Mouse (Mus musculus) right cerebral cortex, postnatal 36 days (tissue): ENCODE measurements around the gene D5Ertd579e.

Experiments
- DNase-seq, 2 experiments: peaks; one replicate each; pipeline ENCODE4 v3.0.0; 2022; ENCODE audit warnings: low spot score in 2 of 2, mixed read lengths in 1 of 2

The D5Ertd579e gene

DNA sequence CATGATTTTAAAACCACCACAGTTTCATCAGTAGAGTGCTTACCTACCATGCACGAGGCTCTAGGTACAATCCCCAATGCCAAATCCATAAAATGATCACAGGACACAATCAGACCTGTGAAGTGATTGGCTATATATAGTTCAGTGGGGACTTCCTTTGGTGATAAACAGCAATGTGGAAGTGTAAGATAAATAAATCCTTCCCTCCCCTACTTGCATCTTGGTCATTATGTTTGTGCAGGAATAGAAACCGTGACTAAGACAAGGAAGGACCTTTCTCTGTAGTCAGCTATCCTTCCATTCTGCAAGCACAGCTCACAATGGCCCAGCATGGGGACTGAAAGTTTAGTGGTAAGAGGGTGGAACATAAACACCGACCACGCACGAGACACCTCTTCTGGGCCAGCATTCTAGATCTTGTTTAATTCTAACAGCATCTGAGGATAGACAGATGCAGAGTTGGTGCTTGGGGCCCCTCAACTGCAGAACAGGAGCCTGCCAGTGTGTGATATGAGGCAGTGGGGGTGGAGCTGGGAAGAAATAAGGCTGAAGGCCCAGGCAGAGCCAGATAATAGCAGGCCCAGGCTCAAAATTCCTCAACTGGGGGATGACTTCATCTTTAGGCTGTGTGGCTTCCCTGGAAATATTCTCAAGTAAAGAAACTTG, 25.0 kb upstream of the D5Ertd579e start:
- no peak for DNase-seq

DNA sequence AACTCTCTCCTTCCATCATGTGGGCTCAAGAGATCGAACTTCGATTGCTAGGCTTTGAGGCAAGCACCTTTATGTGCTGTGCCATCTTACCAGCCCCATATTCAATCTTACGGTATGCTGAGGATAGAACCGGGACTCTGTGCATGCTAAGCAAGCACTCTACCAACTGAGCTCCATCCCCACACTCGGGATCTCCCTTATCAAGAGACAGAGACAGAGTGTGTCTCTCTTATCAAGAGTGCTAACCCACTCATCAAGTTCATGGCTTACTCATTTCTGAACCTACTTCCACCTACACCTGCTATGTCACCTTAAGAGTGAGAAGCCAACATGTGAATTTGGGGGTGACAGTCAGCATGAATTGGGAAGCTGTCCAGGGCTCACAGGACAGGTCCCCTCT, 24.4 kb upstream of the D5Ertd579e start:
- no peak for DNase-seq

DNA sequence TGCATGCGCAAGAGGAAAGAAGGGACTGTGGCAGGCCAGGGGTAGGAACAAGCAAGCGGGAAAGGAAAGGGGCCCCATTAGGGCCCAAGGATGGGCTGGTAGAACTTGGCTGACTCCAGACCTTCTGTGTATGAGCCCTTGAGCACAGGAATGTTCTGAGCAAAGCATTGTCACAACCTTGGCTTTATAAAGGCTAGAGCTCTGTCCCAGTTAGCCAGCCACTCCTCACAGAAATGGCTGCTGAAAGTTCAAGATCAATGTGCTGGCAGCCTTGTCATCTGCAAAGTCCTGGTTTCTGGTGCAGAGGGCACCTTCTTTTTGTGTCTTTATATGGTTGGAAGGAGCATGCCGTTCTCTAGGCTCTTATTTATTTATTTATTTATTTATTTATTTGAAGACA, 23.8 kb upstream of the D5Ertd579e start:
- no peak for DNase-seq

DNA sequence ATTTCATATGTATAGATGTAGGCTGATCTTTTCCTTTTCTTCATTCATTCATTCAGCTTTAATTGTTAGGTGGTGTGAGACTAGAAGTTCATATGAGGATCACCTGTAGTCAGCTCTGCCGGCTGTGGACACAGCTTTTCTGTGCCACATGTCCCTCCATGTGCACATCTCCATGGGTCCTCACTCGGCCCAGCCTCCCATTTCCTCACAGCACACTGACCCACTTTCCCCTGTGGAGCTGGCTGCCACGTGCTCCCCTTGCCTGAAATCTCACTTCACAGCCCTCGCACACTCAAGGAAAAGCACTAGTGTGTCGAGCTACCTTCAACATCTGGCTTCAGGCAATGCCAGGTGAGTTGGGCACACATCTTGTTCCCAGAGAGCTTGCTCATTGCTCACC, 23.3 kb upstream of the D5Ertd579e start:
- no peak for DNase-seq

DNA sequence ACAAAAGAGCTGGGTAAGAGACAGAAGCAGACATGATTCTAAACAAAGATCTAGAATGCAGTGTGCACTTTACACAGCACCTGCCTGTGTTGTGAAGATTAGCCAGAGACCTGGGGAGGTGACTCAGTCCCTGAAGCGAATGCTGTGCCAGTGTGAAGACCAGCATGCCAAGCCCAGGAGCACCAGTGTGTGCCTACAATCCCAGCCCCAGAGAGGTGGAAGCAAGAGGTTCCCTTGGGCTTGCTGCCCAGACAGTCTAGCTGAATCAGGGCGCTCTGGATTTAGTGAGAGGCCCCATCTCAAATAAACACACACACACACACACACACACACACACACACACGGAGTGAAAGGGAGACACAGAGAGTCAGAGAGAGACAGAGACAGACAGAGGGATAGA, 22.1 kb upstream of the D5Ertd579e start:
- no peak for DNase-seq

DNA sequence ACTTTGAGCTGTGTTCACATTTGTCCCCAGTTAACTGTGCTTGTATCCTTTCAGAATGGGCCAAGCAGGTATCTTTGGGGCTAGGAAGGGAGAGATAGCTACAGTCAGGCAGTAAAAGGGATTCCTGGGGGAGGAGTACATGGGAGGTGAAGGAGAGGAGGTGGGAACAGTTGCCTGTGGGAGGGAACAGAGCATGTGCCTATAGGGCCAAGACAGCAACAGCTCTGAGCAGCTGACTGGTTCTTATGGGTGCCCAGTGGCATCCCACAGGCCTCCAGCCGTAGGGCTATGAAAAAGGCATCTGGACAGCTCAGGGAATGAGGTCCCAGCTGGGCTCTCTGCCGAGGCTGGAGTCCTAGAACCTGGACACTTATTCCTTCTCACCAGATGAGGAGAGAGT, 21.0 kb upstream of the D5Ertd579e start:
- no peak for DNase-seq

DNA sequence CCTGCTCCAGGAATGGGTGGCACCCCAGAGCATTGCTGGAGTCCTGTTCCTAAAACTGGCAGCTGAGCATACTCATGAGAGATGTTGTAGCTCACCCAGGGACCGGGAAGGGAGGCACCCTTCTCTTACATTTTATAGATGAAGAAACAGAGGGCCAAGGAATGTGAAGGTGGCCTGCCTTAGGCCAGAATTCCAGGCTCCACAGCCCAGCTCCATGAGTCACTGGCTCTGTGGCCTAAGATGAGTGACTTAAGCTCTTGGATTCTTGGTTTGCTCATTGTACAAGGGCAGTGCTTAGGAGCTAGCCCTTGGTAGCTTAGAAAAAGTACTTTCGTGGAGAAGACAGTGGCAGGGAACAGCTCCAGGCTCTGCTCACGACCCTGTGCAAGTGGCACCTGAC, 19.0 kb upstream of the D5Ertd579e start:
- DNase-seq = no peak

DNA sequence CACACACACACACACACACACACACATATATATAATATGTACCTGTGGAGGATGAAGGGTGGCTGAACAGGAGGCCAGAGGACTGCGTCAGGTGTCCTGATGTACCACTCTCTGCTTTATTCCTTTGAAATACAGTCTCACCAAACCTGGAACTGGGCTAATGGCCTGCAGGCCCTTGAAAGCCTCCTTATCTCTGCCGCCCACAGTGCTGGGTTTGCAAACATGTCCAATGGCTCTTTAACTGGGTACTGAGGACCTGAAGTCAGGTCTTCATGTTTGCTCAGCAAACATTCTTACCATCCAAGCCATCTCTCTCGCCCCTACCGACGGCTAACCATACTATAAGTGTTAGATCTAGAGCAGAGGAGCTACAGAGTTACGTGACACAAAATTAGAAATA, 17.9 kb upstream of the D5Ertd579e start:
- DNase-seq = no peak

DNA sequence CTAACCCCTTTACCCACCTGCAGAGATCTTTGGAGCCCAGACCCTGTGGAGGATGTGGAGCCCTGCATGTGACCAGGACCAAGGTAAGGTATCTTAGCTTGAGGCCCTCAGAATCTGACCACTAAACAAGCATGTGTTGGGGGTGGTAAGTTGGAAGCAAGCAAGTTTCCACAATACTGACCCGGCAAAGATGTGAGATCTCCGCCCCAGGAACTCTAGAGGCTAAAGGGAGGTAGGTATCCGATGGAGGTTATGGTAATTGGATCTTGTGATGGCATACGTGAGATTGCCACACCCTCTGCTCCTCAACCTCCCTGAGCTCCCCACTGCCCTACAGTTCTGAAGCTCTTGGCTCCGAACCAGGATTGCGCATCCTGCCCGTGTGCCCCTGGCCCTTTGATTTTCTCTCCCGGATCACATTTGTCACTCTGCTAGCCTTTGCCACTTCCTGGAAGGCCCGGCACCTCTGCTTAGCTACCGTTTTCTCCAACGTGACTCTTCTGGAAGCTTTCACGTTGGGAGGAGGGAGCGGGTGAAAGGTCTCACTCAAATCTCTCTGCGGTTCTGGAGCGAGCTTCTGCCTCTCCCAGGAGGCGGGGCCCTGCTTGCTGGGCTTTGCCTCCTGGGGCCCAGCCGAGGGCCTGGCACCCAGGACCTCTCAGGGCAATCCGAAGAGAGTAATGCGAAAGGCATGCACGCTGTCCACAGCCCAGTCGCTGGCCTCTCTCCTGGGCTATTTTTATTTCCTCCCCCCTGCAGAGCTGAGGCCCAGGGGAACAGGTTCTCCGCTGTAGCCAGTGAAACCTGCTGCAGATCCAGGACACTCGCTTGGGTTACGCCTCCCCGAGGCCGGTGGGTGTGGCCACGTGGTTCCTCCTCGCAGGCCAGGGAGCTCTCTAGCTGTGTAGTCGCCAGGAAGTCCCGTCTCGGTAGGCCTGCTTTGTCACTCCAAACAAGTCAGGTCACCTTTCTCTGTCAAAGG, 17.0 kb upstream of the D5Ertd579e start:
- peak in 1 of 2 experiments; percentile 28 for DNase-seq

DNA sequence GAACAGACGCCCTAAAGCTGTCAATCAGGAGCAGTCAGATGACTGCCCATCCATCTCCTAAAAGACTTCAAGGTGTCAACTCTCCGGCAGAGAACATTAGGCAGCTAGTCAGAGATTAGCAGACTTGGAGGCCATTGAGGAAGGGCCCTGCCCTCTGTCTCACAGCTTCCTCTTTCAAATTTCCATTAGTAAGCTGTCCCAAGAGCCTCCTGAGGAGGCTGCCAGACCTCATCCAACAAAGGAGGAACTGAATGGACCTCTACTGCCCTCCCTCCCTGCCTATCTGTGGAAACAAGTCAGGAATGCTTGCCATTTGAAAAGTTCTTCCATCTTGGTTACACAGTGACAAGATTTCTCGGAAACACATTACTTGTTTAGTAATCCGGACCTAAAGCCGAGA, 16.0 kb upstream of the D5Ertd579e start:
- DNase-seq = no peak

DNA sequence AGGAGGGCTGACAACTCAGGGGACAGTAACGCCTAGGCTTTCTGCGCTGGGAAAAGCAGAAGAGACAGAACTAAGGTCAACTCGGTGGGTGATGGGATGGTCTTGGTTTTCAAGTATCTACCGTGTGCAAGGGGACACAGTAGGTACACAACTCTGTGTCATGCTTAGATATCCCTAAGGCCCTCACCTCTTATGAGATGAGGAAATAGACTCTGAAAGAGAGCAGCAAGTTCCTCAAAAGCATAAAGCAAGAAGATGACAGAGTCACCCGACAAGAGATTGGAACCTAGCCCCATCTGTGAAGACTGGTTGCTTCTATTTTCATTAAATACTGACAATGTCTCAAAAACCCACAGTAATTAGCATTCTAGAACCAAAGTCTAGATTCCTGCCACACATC, 10.0 kb upstream of the D5Ertd579e start:
- no peak for DNase-seq

DNA sequence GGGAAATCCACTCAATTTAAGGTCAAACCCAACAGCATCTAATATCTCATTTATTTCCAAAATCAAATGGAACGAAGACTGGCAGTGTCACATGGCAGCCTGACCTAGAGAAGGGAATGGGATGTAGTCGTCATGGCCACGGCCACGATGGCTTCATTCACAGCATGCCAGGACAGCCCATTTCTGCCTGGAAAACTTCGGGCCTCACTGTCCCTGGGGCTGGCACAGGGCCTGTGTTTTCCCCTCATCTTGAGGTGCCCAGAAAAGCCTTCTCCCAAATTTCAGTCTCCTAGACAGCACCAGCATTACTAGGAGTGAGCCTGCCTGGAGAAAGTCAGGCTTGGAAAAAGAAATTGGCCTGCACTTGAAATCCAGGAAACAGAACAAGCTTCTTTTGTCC, 9.6 kb upstream of the D5Ertd579e start:
- no peak for DNase-seq

DNA sequence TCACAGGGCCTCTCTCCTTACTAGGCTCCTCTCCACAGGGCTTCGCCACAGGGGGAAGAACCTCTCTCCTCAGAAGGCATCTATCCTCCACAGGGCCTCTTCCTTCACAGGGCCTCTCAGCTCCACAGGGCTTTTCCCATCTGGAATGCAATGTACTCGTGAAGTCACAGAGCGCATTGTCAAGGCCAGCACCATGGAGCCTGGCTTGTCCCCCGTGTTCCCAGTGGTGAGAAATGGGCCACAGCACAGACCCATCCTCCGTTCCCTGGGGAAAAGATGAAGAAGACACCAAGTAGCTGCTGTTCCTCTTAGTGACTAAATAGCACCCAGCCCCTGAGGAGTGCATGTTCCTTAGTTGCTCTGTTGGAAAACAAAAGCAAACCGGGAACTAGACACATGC, 8.9 kb upstream of the D5Ertd579e start:
- no peak for DNase-seq

DNA sequence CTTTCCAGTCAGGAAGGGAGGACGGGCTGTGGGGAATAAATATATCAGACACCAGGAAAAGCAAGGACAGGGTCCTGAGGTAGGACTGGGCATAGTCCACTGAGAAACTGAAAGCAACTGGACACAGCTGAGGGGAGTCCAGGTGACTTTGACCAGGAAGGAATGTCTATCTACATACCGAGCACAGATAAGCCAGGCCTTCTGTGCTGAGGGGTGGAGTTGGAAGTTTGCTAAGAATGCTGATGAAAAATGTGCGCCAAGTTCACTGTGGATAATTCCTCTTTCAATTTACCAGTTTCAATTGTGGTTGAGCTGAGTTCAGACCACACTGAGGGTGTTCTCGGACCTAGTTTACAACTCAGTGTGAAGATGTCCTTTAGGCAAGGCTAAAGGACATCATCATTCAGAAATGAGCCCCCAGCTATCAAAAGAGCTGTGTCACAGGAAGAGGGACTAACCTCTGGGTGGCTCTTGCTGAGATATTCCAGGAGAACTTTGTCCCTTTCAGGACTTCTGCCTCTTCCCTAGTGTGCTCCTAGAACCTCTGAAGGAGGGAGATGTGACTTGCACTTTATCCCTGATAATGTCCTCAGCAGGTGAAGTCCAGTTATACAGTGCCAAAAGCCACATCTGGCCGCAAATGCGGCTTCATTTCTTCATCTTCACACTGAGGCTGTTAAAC, 5.3 kb upstream of the D5Ertd579e start:
- DNase-seq = no peak

DNA sequence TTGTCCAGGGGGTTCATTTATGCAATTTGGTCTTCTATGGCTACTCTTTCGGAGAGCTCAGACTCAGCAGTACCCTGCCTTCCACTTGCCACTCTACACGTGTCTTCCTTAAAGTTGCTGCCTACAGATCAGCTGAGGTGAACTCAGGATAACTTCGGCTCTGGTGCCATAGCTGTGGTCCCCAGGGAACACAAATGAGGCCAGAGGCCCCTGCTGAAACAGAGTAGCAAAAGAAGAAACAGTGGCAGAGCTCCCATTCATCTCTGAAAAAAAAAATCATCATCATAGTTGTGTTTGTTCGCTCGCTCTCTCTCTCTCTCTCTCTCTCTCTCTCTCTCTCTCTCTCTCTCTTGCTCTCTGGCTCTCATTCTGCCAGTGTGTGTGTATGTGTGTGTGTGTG, 2.9 kb upstream of the D5Ertd579e start:
- DNase-seq = no peak

DNA sequence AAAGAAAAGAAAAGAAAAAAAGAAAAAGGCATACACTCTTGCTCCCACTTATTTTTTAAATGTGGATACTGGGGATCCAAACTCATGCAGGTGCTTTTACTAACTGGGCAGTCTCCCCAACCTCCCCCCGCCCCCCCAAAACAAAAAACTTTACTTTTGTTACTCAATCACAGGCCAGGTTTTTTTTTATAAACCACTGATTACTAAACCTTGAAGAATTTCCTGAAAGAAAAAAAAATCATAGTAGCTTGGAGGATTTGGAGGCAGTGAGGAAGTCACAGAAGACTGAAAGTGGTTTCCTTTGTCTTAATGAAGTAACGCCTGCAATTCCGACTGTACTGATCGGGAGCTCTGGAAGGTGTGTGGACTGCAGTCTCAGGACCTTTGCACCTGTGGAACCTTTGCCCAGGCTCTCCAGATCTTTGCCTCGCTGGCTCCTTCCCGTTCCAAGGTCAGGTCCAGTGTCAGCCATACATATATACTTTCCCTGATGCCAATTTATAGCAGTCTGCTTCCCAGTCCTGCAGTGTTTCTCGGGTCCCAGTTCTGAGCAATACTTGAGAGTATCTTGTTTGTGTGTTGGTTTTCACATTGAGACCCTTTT, 2.3 kb upstream of the D5Ertd579e start:
- DNase-seq = no peak

DNA sequence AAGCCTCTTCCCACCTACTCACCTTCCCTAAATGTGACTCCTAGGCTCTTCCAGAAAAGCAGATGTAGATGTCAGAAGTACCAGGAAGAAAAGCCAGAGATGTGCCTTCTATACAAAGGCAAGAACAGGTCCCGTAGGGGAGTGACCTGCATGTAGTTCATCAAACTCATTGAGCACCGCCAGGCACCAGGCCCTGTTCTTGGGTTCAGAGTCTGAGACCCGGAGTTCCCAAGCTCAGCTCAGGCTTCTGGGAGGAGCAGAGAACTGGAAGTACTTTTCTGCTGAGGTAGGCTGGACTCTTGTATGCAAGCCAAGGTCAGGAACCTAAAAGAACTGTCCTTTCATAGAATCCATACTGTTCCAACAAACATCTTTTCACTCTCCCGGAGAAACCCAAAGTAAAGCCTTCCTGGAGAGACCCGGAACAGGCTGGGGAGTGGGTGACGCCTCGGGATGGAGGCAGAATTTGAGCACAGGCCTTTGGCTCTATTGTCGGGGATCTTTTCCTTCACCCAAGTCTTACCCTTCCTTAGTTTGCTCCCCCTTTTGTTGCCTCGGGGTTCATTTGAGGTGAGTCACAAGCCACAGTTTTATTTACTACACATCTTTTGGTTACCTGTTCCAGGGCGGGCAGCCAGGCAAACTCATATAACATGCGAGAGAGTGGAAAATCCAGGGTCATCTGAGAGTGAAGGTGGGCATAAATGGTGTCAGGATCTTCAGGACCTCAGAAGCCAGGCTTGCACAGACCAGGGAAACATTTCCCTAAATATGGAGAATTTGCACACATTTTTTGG, 878 bp upstream of the D5Ertd579e start:
- no peak for DNase-seq

DNA sequence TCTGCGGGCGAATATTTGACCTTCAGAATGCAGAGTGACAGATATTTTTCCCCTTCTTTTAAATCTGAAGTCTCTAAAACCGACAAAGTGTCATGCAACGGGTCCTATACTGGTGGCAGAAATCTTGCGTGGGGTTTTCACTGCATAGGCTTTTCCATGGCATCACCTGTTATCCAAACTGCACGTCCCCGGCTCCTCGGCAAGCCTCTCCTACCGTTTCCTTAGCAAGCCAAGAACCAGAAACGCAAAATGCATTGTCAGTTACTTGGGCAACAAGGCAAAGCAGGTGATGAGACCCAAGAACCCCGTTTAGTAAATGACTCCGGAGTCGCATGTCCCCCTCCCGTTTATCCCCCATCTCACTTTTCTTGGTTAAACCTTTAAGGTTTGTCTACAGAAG, 819 bp downstream of the D5Ertd579e start:
- DNase-seq = no peak

DNA sequence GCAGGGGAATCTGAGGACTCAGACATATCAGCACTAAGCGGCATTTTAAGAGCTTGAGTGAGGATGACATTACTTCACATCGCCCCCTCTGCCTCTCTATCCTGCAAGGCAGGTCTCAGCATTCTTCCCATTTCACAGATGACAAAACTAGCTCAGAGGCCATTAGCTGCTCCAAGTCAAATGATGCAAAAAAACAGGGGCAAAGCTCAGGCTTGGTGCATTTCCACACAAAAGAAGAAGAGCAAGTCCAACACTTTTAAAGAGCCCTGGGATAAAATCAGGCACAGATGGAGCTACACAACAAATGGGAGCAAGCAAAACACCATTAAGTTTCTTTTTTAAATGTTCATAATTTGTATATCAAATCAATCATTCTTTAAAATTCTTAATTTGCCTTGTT, 2.2 kb downstream of the D5Ertd579e start:
- DNase-seq = no peak

DNA sequence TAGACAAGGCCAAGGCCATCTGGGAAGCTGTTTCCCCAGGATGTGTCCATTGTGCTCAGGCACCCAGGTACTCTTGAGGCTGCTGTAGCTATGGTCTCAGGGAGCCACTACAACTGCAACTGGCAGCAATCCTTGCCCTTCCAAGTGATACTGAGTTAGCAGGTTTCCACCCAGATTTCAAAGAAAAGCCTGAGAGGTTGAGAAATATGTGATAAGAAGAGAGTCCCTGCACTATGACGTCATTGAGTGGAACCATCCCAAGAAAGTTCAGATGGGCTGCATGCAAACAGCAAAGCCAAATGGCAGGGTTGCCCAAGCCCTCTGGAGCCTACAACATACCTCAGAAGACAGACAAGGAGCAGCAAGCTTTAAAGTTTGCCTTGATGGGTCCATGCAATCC, 4.4 kb downstream of the D5Ertd579e start:
- no peak for DNase-seq

DNA sequence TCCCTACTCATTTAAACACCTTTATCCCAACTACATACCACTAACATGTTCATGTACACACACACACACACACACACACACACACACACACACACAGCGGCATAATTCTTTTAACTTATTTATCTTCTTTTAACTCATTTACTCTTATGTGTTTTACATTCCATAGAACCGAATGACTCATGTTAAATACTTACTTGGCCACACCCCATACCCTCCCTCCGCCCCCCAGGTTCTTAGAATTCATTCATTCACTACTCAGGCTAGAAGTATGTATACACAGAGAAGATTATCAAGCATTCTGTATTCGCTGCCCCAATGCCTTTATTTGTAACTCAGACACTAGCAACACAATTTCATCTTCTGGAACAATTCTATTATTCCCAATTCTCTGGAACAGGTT, 10.7 kb downstream of the D5Ertd579e start:
- DNase-seq = no peak
